Mouse (Mus musculus) stomach, postnatal 0 days (tissue): ENCODE results near the gene E4f1.

Experiments
- CTCF ChIP-seq: IDR thresholded peaks from 2 replicates; pipeline ENCODE4 v1.5.1; 2016; ENCODE audit warnings: antibody characterized with exemption, low read depth, mild to moderate bottlenecking, moderate library complexity
- EP300 ChIP-seq: optimal IDR thresholded peaks from 2 replicates; pipeline ENCODE3; 2016; ENCODE audit warnings: antibody characterized with exemption

DNA sequence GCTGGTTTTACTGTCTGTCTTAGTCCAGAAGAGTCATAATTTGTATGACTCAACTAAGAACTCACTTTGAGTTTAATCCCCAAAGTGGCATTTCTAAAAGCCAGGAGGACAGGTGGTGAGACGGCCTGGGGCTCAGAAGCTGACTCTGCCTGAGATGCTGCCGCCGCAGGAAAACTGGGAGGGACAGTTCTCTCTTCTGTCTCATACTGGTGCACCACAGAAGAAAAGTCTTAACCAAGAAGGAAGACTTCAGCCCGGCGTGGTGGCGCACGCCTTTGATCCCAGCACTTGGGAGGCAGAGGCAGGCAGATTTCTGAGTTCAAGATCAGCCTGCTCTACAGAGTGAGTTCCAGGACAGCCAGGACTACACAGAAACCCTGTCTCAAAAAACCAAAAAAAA is 44.2 kb downstream of the E4f1 start:
- TF ChIP-seq CTCF (no peak), EP300 (no peak)
